Mouse (Mus musculus): Measurements from ENCODE around the gene Ryr2. TPM values are rescaled to one million over a fixed set of nuclear protein-coding genes. Genes with fewer than 3 reads are reported as not detected.
"Not testable (repeated sequence)": the region's sequence is repeated elsewhere in the genome, so short reads cannot be mapped to it uniquely, and the experiment has no call there.

Gene Ryr2
- polyA plus RNA-seq, 1 experiment: not detected

DNA sequence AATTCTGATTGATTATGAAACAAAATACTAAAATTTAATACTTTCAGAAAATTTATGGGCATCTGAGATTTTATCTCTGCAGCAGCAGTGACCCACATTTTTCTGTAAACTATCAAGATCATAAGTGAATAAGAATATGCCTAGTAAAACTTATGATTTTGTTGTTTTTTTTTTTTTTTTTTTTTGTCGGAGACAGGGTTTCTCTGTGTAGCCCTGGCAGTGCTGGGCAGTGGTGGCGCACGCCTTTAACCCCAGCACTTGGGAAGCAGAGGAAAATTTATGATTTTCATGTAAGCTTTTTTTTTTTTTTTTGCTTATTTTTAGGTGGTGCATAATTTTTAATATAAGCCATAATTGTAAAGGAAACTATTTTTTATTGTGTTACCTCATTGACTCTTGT lies 557.1 kb downstream of the Ryr2 start:
- H3K79me2 ChIP-seq (ENCODE audit: control insufficient read depth, insufficient read depth): no peaks in the 10 kb centered on the region
- no peaks in the 10 kb centered on the region for H3K27me3 ChIP-seq (ENCODE audit: control insufficient read depth, insufficient read depth, insufficient read length)
- H3K4me3 ChIP-seq (ENCODE audit: insufficient read depth, poor library complexity, severe bottlenecking): no peak overlapping the region
- H3K36me3 ChIP-seq (ENCODE audit: control insufficient read depth, insufficient read depth): no peaks in the 10 kb centered on the region
- TF ChIP-seq CTCF (IDR thresholded peaks at IDR 0.05; ENCODE audit: control insufficient read depth, insufficient read depth, insufficient read length) (no peak), CEBPB (IDR thresholded peaks at IDR 0.05; ENCODE audit: low read depth) (no peak), FOSL1 (IDR thresholded peaks at IDR 0.05; ENCODE audit: insufficient read depth, low read length, poor library complexity, severe bottlenecking) (no peak), MYOD1 (IDR thresholded peaks at IDR 0.05; ENCODE audit: control insufficient read depth, insufficient read length, low read depth) (no peak), USF1 (IDR thresholded peaks at IDR 0.05; ENCODE audit: low read depth) (no peak), MYOG (IDR thresholded peaks at IDR 0.05; ENCODE audit: control insufficient read depth, extremely low read depth, insufficient read length) (no peak), MAX (IDR thresholded peaks at IDR 0.05) (no peak)
- no peak overlapping the region for H3ac ChIP-seq (ENCODE audit: control insufficient read depth, insufficient read length, low read depth)
- H3K79me3 ChIP-seq (ENCODE audit: low read depth): no peaks in the 10 kb centered on the region

DNA sequence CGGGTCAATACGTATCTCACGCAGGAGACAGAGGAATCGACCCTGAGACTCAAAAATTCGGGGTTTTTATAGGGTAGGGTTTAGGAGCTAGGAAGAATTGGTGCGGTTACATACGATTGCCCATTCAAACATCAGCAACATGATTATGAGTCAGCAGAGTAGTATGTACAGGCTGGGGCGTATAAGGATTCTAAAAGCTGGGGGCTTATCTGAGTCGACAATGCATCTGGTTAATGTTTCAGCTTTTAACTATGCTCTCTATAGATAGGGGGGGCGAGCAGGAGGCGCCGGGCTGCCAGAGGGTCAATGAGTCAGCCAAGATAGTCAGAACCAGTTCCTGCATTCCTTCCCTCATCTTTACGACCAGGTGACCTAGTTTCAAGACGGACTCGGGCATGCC lies 557.6 kb downstream of the Ryr2 start:
- H3K27me3 ChIP-seq (ENCODE audit: control insufficient read depth, insufficient read depth, insufficient read length); H3K79me3 ChIP-seq (ENCODE audit: low read depth); H3K36me3 ChIP-seq (ENCODE audit: control insufficient read depth, insufficient read depth); H3K79me2 ChIP-seq (ENCODE audit: control insufficient read depth, insufficient read depth); H3K4me3 ChIP-seq (ENCODE audit: insufficient read depth, poor library complexity, severe bottlenecking); H3ac ChIP-seq (ENCODE audit: control insufficient read depth, insufficient read length, low read depth): not testable (repeated sequence)
- peak; percentile 58 for TF ChIP-seq FOSL1 (IDR thresholded peaks at IDR 0.05; ENCODE audit: insufficient read depth, low read length, poor library complexity, severe bottlenecking)

DNA sequence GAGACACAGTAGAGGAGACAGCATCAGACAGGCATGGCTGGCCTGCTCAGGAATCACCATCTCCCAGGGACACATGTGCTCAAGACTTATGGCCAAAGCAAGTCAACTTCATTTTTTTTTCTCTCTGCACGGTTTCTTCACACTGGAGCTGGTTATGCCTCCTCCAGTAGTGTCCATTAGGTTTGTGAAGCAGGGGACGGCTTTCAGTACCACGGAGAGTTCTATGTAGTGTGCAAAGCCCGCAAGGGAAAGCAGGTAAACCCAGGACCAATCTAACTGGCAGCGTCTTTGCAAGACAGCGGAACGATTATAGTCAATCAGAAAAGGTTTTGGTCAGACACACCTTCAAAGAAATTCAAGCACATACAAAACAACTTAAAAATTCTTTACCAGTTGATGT lies 560.9 kb downstream of the Ryr2 start:
- no peak overlapping the region for H3K4me3 ChIP-seq (ENCODE audit: insufficient read depth, poor library complexity, severe bottlenecking)
- no peaks in the 10 kb centered on the region for H3K79me3 ChIP-seq (ENCODE audit: low read depth)
- no peaks in the 10 kb centered on the region for H3K27me3 ChIP-seq (ENCODE audit: control insufficient read depth, insufficient read depth, insufficient read length)
- TF ChIP-seq MYOD1 (IDR thresholded peaks at IDR 0.05; ENCODE audit: control insufficient read depth, insufficient read length, low read depth) (no peak), FOSL1 (IDR thresholded peaks at IDR 0.05; ENCODE audit: insufficient read depth, low read length, poor library complexity, severe bottlenecking) (no peak), USF1 (IDR thresholded peaks at IDR 0.05; ENCODE audit: low read depth) (no peak), CTCF (IDR thresholded peaks at IDR 0.05; ENCODE audit: control insufficient read depth, insufficient read depth, insufficient read length) (no peak), MAX (IDR thresholded peaks at IDR 0.05) (no peak), MYOG (IDR thresholded peaks at IDR 0.05; ENCODE audit: control insufficient read depth, extremely low read depth, insufficient read length) (no peak), CEBPB (IDR thresholded peaks at IDR 0.05; ENCODE audit: low read depth) (no peak)
- no peak overlapping the region for H3ac ChIP-seq (ENCODE audit: control insufficient read depth, insufficient read length, low read depth)
- H3K79me2 ChIP-seq (ENCODE audit: control insufficient read depth, insufficient read depth): no peaks in the 10 kb centered on the region
- no peaks in the 10 kb centered on the region for H3K36me3 ChIP-seq (ENCODE audit: control insufficient read depth, insufficient read depth)

DNA sequence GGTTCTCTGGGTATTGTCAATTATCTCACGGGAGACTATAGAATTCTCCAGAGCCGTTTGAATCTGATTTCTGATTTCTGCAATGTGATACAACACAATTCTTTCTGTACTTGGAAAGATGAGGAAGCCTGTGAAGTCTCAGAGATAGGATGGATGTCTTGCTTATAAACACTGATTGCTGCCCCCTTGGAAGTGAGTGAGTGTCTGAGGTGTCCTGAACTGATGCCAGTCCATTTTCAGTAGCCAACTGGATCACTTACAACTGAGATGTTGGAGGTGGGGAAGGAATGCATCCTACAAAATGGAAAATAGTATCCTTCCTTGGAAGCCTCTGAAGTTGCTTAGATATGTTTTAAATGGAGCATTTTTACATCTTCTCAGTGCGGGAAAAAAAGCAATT lies 564.2 kb downstream of the Ryr2 start:
- TF ChIP-seq CTCF (IDR thresholded peaks at IDR 0.05; ENCODE audit: control insufficient read depth, insufficient read depth, insufficient read length): no peak
- Histone ChIP-seq H3K79me2 (ENCODE audit: control insufficient read depth, insufficient read depth) (no peaks in the 10 kb centered on the region), H3ac (ENCODE audit: control insufficient read depth, insufficient read length, low read depth) (no peak overlapping the region), H3K27me3 (ENCODE audit: control insufficient read depth, insufficient read depth, insufficient read length) (no peaks in the 10 kb centered on the region), H3K4me3 (ENCODE audit: insufficient read depth, poor library complexity, severe bottlenecking) (no peak overlapping the region), H3K79me3 (ENCODE audit: low read depth) (no peaks in the 10 kb centered on the region), H3K36me3 (ENCODE audit: control insufficient read depth, insufficient read depth) (no peaks in the 10 kb centered on the region)

DNA sequence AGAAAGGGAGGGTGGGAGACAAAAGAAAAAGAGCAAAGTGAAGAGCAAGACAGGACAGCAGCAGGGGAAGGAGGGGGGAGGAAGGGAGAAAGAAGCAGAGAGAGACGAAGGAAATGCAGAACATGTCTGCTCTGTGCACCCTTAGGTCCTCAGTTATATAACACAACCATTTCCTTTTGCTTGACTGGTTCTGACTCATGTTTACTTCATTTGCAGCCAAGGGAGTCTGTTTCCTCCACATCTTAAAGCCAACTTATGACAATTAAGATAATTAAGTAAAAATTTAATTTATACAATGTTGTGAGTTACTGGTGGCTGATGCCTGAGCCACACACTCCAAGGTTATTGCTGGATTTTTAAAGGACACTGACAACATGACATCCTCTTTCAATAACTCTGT lies 569.9 kb downstream of the Ryr2 start:
- H3K36me3 ChIP-seq (ENCODE audit: control insufficient read depth, insufficient read depth): no peaks in the 10 kb centered on the region
- no peaks in the 10 kb centered on the region for H3K27me3 ChIP-seq (ENCODE audit: control insufficient read depth, insufficient read depth, insufficient read length)
- no peaks in the 10 kb centered on the region for H3K79me3 ChIP-seq (ENCODE audit: low read depth)
- no peaks in the 10 kb centered on the region for H3K79me2 ChIP-seq (ENCODE audit: control insufficient read depth, insufficient read depth)
- H3ac ChIP-seq (ENCODE audit: control insufficient read depth, insufficient read length, low read depth): no peak overlapping the region
- H3K4me3 ChIP-seq (ENCODE audit: insufficient read depth, poor library complexity, severe bottlenecking): no peak overlapping the region
- TF ChIP-seq MYOG (IDR thresholded peaks at IDR 0.05; ENCODE audit: control insufficient read depth, extremely low read depth, insufficient read length) (no peak), CEBPB (IDR thresholded peaks at IDR 0.05; ENCODE audit: low read depth) (no peak), FOSL1 (IDR thresholded peaks at IDR 0.05; ENCODE audit: insufficient read depth, low read length, poor library complexity, severe bottlenecking) (no peak), MYOD1 (IDR thresholded peaks at IDR 0.05; ENCODE audit: control insufficient read depth, insufficient read length, low read depth) (no peak), USF1 (IDR thresholded peaks at IDR 0.05; ENCODE audit: low read depth) (no peak), CTCF (IDR thresholded peaks at IDR 0.05; ENCODE audit: control insufficient read depth, insufficient read depth, insufficient read length) (no peak), MAX (IDR thresholded peaks at IDR 0.05) (no peak)

DNA sequence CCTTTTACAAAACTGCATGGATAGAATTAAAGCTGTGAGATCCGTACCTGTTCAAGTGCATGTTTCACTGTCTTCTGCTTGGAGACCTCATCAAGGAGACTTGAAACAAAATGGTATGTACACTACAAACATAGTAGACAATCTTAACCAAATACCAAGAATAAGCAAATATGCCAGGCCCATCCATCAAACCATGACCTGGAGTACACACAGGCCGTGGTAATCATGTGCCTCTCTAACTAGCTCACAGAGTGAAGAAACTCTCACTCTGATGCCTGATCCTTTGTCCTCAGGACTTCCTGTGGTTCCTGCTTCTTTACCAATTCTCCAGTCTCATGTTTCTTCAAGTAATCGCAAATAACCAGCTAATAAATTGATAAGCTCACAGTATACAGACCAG lies 570.9 kb downstream of the Ryr2 start:
- H3K4me3 ChIP-seq (ENCODE audit: insufficient read depth, poor library complexity, severe bottlenecking): no peak overlapping the region
- TF ChIP-seq MAX (IDR thresholded peaks at IDR 0.05) (no peak), MYOD1 (IDR thresholded peaks at IDR 0.05; ENCODE audit: control insufficient read depth, insufficient read length, low read depth) (no peak), MYOG (IDR thresholded peaks at IDR 0.05; ENCODE audit: control insufficient read depth, extremely low read depth, insufficient read length) (no peak), FOSL1 (IDR thresholded peaks at IDR 0.05; ENCODE audit: insufficient read depth, low read length, poor library complexity, severe bottlenecking) (no peak), CTCF (IDR thresholded peaks at IDR 0.05; ENCODE audit: control insufficient read depth, insufficient read depth, insufficient read length) (no peak), USF1 (IDR thresholded peaks at IDR 0.05; ENCODE audit: low read depth) (no peak), CEBPB (IDR thresholded peaks at IDR 0.05; ENCODE audit: low read depth) (no peak)
- no peaks in the 10 kb centered on the region for H3K36me3 ChIP-seq (ENCODE audit: control insufficient read depth, insufficient read depth)
- no peak overlapping the region for H3ac ChIP-seq (ENCODE audit: control insufficient read depth, insufficient read length, low read depth)
- no peaks in the 10 kb centered on the region for H3K27me3 ChIP-seq (ENCODE audit: control insufficient read depth, insufficient read depth, insufficient read length)
- no peaks in the 10 kb centered on the region for H3K79me3 ChIP-seq (ENCODE audit: low read depth)
- no peaks in the 10 kb centered on the region for H3K79me2 ChIP-seq (ENCODE audit: control insufficient read depth, insufficient read depth)
